Mouse (Mus musculus) urinary bladder, adult 2 months (tissue): ENCODE data around the gene Zswim3. TPM values are rescaled to one million over a fixed set of nuclear protein-coding genes. Genes with fewer than 3 reads are reported as not detected.
"Not testable (repeated sequence)": the region's sequence is repeated elsewhere in the genome, so short reads cannot be mapped to it uniquely, and the experiment has no call there.

Experiments
- DNase-seq: peaks from one replicate; pipeline ENCODE4 v3.0.0; 2022; ENCODE audit warnings: low spot score
- polyA plus RNA-seq: library from polyadenylated mRNA; depleted of rRNA; stranded (reverse); fragments of >200 nt; gene quantifications from 2 replicates; pipeline ENCODE4 v1.2.3, GENCODE M21; 2012; rRNA removed

The Zswim3 gene
- polyA plus RNA-seq, 1 experiment: 5.3 TPM

DNA sequence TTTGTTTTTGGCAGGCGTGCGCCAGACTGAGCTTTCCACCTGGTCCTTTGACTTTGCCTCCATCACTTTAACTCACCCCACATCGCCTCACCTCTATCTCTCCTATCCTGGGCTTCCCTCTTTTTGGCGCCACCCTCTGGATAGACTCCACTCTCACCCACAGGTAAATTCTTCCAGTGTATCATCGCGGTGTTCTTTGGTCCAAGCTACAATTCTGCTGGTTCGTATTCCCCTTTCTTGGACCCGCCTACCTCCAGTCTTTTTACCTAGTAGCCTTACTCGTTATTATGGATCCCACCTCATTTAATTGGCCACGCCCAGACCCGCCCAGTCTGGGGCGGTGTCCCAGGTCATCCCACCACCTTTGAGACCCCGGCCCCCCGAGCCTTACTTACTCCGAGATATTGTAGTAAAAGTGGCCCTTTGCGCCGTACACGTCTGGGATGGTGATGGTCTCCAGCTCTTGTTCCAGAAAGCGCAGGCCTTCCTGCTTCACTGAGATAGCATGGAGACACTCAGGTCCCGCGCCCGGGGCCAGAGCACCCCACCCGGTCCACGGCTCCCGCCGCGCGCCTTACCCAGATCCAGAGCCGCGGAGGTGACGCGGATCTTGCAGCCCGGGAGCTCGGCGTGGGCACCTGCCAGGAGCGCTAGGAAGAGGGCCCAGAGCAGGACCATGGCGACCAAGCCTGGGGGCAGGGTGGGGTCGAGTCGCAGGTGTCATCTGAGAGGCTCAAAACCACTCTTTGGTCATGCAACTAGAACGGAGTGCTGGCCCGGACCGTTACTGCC lies 51.6 kb downstream of the Zswim3 start:
- DNase-seq: no peak

DNA sequence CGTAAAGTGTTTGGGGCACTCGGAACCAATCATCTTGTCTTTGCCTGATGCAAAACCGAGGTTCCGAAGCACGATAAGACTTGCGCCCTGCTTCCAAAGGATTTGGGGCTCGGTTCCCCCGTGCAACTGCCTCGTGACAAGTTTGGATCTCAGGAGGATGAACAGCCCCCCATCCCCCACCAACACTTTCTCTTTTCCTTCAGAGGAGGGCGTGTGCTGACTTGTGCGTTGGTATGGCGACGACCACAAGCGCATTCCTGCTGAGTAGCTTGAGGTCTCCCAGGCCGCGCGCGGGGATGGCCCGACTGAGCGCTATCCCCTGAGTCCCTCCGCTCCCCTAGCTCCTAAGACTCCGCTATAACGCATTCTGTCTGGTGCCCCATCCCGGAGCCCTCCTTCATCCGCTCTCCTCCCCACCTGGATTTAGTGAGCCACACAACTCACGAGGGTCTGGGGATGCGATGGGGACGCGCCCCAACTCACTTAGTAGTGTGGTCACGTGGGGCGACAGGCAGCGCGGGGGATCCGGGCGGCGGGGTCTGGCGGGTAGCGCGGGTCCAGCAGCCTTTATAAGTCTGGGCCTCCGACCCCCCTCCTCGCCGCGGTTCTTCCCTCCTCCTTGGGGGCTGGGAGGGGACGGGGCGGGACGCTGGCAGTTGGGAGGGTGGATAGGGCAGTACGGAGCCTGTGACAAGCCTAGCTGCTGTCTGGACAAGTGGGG lies 52.4 kb downstream of the Zswim3 start, which contains the start of gene Pltp:
Pltp (minus strand) TSS at position 611 of the 721 bp plus-strand sequence.
- no peak for DNase-seq

DNA sequence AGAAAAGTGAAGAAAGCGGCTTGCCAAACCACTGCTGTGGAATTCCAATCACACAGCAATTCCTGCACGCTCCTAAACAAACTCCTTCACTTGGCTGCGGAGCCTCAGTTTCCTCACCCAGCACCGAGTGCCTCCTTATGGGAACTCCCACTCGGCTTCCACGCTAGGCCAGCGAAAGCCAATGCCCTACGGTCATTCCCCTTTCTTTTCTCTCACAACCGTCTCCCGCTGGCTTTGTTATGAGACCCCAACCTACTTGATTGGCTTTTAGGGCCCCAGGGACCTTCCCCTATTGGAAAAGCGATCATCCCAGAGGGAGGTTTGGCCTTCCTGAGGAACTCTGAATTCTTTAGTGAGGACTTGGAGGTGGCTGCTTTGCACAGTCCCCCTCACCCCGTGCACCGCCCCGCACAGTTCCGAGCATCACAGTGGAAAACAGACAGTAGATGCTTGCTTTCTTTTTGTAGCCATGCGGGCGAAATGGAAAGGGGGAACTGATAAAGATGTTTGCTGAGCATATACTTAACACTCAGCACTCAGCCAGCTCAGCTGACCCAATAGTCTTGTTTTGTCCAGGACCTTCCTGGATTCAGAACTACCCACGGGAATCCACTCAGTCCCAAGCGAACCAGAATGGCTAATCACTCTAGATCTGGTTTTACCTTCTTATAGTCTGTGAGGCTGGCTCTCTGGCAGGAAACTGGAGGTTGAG lies 53.1 kb downstream of the Zswim3 start:
- DNase-seq: no peak

DNA sequence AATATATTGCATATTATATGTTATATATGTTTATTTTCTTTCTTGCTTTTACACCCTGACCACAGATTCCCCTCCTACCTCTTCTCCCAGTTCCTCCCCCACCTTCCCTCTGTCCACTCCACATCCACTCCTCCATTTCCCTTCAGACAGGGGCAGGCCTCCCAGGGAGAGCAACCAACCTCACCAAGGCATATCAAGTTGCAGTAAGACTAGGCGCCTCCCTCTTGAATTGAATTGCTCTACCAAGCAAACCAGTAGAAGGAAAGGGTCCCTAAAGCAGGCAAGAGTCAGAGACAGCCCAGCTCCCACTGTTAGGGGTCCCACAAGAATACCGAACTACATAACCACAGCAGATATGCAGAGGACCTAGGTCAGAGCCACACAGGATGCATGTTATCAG lies 54.3 kb downstream of the Zswim3 start:
- DNase-seq: no peak

DNA sequence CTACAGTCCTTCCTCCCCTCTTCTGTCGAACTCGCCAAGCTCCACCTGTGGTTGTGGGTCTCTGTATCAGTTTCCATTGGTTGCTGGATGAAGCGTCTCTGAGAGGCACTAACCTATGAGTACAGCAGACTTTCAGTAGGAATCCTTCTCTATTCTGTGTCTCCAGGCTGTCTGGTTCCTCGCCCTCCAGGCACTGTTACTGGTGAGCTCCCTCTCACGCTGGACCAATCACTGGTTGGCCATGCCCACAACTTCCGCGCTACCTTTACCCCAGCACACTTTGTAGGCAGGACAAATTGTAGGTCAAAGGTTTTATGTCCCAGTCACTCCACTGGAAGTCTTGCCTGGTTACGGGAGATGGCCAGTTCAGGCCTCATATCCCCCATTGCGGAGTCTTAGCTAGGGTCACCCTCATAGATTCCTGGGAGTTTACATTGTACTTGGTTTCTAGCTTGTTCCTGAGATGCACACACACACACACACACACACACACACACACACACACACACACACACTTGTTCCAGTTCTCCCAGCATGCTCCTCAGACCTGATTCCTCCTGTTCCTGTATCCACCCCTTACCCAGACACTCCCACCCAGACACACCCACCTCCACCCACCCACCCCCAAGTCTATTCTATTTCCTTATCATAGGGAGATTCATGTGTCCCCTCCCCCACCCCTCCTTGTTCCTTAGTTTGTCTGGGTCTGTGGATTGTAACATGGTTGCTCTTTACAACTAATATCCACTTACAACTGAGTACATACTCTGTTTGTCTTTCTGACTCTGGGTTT lies 54.9 kb downstream of the Zswim3 start:
- no peak for DNase-seq

DNA sequence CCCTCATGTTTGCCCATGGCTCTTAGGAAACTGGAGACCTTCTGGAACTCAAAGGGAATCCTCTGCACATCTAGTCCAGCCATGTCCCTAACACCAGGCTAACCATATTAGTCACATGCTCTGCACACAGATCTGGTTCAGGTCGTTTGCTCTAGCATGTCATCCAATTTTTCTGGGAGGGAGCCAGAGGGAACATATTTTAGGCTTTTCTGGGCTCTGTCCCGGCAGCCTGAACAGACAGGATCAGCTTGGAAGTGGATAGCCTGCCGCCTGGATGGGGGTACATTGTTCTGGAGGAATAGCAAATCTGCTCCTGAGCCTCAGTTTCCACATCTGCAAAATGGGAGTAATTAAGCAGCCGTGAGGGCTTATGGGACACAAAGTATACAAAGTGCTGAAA lies 56.2 kb downstream of the Zswim3 start:
- DNase-seq: no peak

DNA sequence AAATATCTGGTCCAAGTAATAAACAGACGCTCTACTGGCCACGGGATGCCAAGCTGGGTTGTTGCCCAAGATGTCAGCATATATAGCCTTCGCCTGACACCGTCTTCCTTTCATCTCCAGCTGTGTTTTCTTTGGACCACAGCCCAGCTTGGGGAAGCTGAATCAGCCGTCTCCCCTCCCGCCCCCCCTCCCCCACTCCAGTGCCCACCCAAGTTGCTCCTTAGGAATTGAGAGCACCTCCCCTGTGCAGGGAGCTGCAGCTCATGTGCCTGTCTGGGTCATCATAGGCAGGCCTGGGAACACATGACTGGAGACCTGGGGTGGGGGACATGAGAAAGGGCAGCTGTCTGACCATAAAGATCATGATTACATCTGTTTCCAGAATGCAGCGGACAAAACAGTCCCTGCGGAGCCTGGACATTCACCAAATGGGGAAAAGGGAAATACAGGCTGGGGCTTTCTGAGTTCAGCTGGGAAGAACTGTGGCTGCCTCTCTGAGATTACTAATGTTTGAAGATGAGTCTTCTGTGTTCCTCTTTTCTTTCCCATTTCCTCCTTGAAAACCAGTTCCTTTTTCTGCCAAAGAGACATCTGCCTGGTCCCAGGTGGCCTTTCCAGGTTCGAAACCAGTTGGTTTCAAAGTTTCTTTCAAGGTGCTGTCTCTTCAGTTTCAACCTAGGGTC lies 57.4 kb downstream of the Zswim3 start:
- no peak for DNase-seq

DNA sequence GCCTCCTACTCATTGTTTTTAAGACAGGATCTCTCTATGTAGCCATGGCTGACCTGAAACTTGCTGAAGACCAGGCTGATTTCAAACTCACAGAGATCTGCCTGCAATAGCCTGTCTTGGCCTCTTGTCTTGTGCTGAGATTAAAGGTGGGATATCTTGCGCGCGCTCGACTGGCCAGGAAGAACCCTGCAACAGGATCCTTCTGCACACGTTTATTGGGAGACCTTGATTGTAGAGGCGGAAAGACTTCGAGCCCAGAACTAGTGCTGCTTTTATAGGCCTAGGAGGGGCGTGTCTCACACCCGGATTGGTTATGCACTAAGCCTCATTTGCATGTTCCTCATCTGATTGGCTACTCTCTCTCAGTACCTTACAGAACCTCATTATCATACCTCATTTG lies 58.5 kb downstream of the Zswim3 start:
- not testable (repeated sequence) for DNase-seq

DNA sequence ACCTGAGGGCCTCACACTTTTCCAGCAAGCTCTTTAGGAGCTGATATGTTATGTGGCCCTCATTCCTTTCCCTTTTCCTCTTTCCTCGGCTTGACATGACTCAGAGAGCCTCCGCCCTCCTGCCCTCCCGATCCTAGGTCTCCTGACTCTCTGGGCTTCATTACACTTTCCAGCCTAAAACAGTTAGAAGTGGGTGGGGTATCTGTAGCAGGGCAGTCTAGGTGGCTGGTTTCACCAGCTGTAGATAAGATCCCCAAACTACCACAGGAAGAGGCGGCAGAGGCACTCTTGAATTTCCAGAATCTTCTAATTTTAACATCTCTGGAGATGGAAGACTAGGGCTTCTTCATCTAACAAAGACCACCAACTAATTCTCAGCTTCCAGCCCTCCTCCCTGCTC lies 59.7 kb downstream of the Zswim3 start:
- no peak for DNase-seq

DNA sequence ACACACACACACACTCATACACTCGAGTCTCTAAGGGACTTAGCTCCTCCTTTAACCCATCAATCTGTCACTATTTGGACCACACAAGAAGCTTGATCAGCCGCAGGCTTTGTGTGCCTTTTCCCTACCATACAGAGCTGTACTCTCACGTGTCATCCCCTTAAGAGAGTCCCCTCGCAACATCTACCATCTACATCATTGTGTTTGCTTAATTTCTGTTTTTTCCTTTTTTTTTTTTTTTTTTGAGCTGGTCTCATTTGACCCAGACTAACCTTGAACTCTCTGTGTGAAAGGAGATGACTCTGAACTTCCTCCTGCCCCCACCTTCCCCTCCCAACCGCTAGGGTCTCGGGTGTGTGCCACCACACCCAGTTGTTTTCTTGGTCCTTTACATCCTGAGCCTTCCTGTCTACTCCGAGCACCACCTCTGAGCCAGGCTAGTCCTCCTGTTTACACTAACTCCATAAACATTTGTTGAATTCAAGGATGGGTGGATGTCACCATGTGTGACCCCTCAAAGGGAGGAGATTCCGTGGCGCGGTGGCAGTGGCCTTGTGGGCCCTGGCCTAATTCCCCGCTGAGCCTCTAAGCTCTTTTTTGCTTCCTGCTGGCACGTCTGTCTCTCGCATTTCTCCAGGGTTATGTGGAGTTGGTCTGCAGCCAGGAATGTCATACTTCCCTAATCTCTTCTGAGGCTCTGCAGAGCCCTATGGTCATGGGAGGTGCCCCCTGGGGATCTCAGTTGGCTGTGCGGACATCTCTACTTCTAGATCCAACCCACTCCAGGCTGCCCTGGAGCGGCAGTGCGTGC lies 62.0 kb downstream of the Zswim3 start:
- no peak for DNase-seq

DNA sequence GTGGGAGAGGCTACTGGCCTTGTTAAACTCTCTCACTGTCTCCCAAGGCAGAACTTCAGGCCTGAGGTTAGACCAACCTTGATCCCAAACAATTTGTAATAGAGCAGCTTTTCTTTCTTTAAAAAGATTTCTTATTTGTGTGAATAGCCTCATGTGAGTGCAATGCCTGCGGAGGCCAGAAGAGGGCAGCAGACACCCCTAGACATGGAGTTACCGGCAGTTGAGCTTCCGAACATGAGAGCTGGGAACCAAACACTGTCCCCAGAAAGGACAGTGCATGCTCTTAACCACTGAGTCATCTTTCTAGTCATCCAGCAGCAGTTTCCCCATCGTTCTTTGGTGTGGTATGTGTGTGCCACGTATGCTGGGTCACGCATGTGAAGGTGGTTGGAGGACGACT lies 62.7 kb downstream of the Zswim3 start:
- DNase-seq: no peak

DNA sequence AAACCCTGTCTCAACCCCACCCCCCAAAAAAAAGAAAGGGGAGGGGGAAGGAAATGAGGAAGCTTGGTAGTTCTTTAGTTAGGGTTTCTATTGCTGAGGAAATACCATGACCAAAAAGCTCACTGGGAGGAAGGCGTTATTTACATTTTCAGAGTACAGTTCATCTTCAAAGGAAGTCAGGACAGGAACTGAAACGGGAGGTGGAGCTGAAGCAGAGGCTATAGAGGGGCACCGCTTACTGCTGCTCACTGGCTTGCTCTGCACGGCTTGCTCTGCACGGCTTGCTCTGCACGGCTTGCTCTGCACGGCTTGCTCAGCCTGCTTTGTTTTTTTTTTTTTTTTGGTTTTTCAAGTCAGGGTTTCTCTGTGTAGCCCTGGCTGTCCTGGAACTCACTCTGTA lies 63.6 kb downstream of the Zswim3 start:
- DNase-seq: no peak

Other genes starting within 250 kb of the Zswim3 start
- gene Wfdc2, start 242.7 kb upstream of the Zswim3 start, polyA plus RNA-seq: 775 and 802 TPM in 2 replicates
- gene Spint3, start 231.6 kb upstream of the Zswim3 start, polyA plus RNA-seq: 0.14 and 0.31 TPM in 2 replicates
- 1.3 and 2.0 TPM in 2 replicates for gene Wfdc6a, start 219.7 kb upstream of the Zswim3 start, polyA plus RNA-seq
- gene Eppin, start 211.5 kb upstream of the Zswim3 start, polyA plus RNA-seq: not detected in 2 replicates
- gene Wfdc6b, start 191.6 kb upstream of the Zswim3 start, polyA plus RNA-seq: not detected in 2 replicates
- gene Wfdc8, start 191.5 kb upstream of the Zswim3 start, polyA plus RNA-seq: not detected in 2 replicates
- gene Wfdc16, start 166.3 kb upstream of the Zswim3 start, polyA plus RNA-seq: not detected in 2 replicates
- gene Wfdc10, start 149.1 kb upstream of the Zswim3 start, polyA plus RNA-seq: 4.9 and 7.1 TPM in 2 replicates
- gene Wfdc9, start 148.5 kb upstream of the Zswim3 start, polyA plus RNA-seq: not detected in 2 replicates
- not detected in 2 replicates for gene Wfdc11, start 131.0 kb upstream of the Zswim3 start, polyA plus RNA-seq
- gene Wfdc13, start 120.0 kb upstream of the Zswim3 start, polyA plus RNA-seq: 1.1 and 1.2 TPM in 2 replicates
- not detected in 2 replicates for gene Spint4, start 106.6 kb upstream of the Zswim3 start, polyA plus RNA-seq
- gene Spint5, start 89.8 kb upstream of the Zswim3 start, polyA plus RNA-seq: not detected in 2 replicates
- gene Wfdc3, start 59.2 kb upstream of the Zswim3 start, polyA plus RNA-seq: 0.81 and 0.96 TPM in 2 replicates
- gene Dnttip1, start 59.1 kb upstream of the Zswim3 start, polyA plus RNA-seq: 36.1 and 36.7 TPM in 2 replicates
- gene Ube2c, start 35.2 kb upstream of the Zswim3 start, polyA plus RNA-seq: 7.3 and 7.9 TPM in 2 replicates
- 21.9 and 26.7 TPM in 2 replicates for gene Tnnc2, start 25.1 kb upstream of the Zswim3 start, polyA plus RNA-seq
- gene Snx21, start 19.3 kb upstream of the Zswim3 start, polyA plus RNA-seq: 24.4 and 29.0 TPM in 2 replicates
- gene Acot8, start 216 bp upstream of the Zswim3 start, polyA plus RNA-seq: 37.5 and 45.7 TPM in 2 replicates
- 5.4 and 8.1 TPM in 2 replicates for gene Zswim1, start 17.6 kb downstream of the Zswim3 start, polyA plus RNA-seq
- gene Spata25, start 23.4 kb downstream of the Zswim3 start, polyA plus RNA-seq: 0.13 TPM in 1 of 2 replicates, not detected in the other
- 200 and 235 TPM in 2 replicates for gene Ctsa, start 27.8 kb downstream of the Zswim3 start, polyA plus RNA-seq
- 12.5 and 15.3 TPM in 2 replicates for gene Neurl2, start 28.4 kb downstream of the Zswim3 start, polyA plus RNA-seq
- 247 and 252 TPM in 2 replicates for gene Pltp, start 52.6 kb downstream of the Zswim3 start, polyA plus RNA-seq
- gene Pcif1, start 74.2 kb downstream of the Zswim3 start, polyA plus RNA-seq: 27.8 and 29.4 TPM in 2 replicates
- gene Zfp335, start 106.7 kb downstream of the Zswim3 start, polyA plus RNA-seq: 15.6 and 16.3 TPM in 2 replicates
- gene Mmp9, start 135.7 kb downstream of the Zswim3 start, polyA plus RNA-seq: 13.0 and 13.5 TPM in 2 replicates
- gene Slc12a5, start 155.7 kb downstream of the Zswim3 start, polyA plus RNA-seq: 1.0 and 1.2 TPM in 2 replicates
- gene Ncoa5, start 229.8 kb downstream of the Zswim3 start, polyA plus RNA-seq: 30.9 and 33.6 TPM in 2 replicates